Mouse (Mus musculus): ENCODE data around the gene Appl2.

DNA sequence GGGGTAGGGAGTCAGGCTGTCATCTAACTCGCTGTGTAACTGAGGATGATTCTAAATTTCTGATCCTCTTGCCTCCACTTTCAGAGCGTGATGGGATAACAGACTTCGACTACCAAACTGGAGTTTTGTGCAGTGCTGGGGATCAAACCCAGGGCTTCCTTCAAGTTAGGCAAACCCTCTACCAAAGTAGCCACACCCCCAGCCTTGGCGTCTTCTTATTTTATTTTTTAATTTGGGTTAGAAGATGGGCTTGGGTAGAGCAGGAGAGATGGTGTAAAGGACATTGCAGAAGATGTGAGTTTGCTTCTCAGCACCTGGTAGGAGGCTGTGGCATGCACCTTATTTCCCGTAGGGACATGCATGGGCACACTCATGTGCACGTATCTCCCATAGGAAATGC, 499 bp upstream of the Appl2 start:
- TF ChIP-seq GATA1 (IDR thresholded peaks at IDR 0.05; ENCODE audit: borderline replicate concordance, low read length) (no peak), CTCF (IDR thresholded peaks at IDR 0.05; ENCODE audit: low read depth, low read length) (no peak), POLR2AphosphoS5 (IDR thresholded peaks at IDR 0.05; ENCODE audit: insufficient replicate concordance, low read depth, low read length) (no peak)
